ENCODE assay signal across 1 mouse cellular context in genomic region chr3:101829881-101830616, GRCm38 (mm10).
TF ChIP-seq lines count a peak whose summit lies in the region.

No protein-coding gene starts in this region.

TF ChIP-seq in CH12.LX, 34 proteins besides CTCF, POLR2A, EP300 and RAD21 (continued from another document):
- TF ChIP-seq JUND (conservative IDR thresholded peaks at IDR 0.05; ENCODE audit: low read depth, low read length) (peak; percentile 8; the same call in 1 of the 2 replicates), CHD1 (IDR thresholded peaks at IDR 0.05; ENCODE audit: low read depth, low read length) (peak; percentile 99), KAT2A (IDR thresholded peaks at IDR 0.05; ENCODE audit: insufficient replicate concordance, low read length) (no peak), USF1 (IDR thresholded peaks at IDR 0.05; ENCODE audit: low read depth, low read length) (0 out of 2 replicates have a peak, but pooled peaks have one; percentile 9)
